Mouse (Mus musculus) heart, embryonic 16.5 days (tissue): Measurements from ENCODE around the gene Usp45. TPM values are rescaled to one million over a fixed set of nuclear protein-coding genes. Genes with fewer than 3 reads are reported as not detected.

Source experiments
- ATAC-seq: fragments of 200-750 bp; cut with Nextera tagmentation; replicated peaks from 2 replicates; pipeline ENCODE4 v1.8.0; 2017; ENCODE audit warnings: moderate number of reproducible peaks; ENCODE audit not compliant: insufficient read depth, low FRiP score; ENCODE audit errors: extremely low read depth
- H3K27ac ChIP-seq: fragments of 300-500 bp; sonication (generic); 2 replicates; pipeline ENCODE4 v1.5.1; 2014; ENCODE audit warnings: mild to moderate bottlenecking, low read length, control low read depth, moderate library complexity
- H3K27me3 ChIP-seq: fragments of 300-500 bp; sonication (generic); 2 replicates; pipeline ENCODE4 v1.6.1; 2014; ENCODE audit warnings: low read length, mixed read lengths; ENCODE audit not compliant: control insufficient read depth, insufficient read depth
- H3K36me3 ChIP-seq: fragments of 300-500 bp; sonication (generic); 2 replicates; pipeline ENCODE4 v1.6.1; 2014; ENCODE audit not compliant: control insufficient read depth, insufficient read depth
- H3K4me1 ChIP-seq: fragments of 300-500 bp; sonication (generic); 2 replicates; pipeline ENCODE4 v1.6.1; 2014; ENCODE audit warnings: low read length, mixed read lengths; ENCODE audit not compliant: control insufficient read depth, insufficient read depth
- H3K4me2 ChIP-seq: fragments of 300-500 bp; sonication (generic); 2 replicates; pipeline ENCODE4 v1.6.1; 2014; ENCODE audit warnings: low read depth, mild to moderate bottlenecking, control low read depth, low read length
- H3K4me3 ChIP-seq: fragments of 300-500 bp; sonication (generic); 2 replicates; pipeline ENCODE4 v1.5.1; 2014; ENCODE audit warnings: mild to moderate bottlenecking, control low read depth, low read length
- H3K9ac ChIP-seq: fragments of 300-500 bp; sonication (generic); 2 replicates; pipeline ENCODE4 v1.6.1; 2014; ENCODE audit warnings: low read length, control low read depth
- H3K9me3 ChIP-seq: fragments of 300-500 bp; sonication (generic); replicated peaks from 2 replicates; pipeline ENCODE4 v1.6.1; 2016; ENCODE audit warnings: low read length; ENCODE audit not compliant: control insufficient read depth
- WGBS: fragments of 180-500 bp; shearing (Covaris S2); extraction: QIAGEN DNeasy Blood & Tissue Kit; methylation state at CpG from one replicate; pipeline ENCODE4 v1.1.7; 2014; 5-methylcytosine and 5-hydroxymethylcytosine counted together
- polyA plus RNA-seq: library from polyadenylated mRNA; unstranded; fragments of >200 nt; fragmentation: Nextera tagmentation; extraction: Ambion mirVana; gene quantifications from 2 replicates; pipeline ENCODE4 v1.2.1, GENCODE M21; 2015

Usp45 gene
- polyA plus RNA-seq, 1 experiment from 2014 or later: 6.4 TPM

- Histone ChIP-seq H3K27ac (no peak overlapping the region), H3K36me3 (peaks cover 7% of the 10 kb centered on the region; the same call in 1 of the 2 replicates), H3K4me2 (no peak overlapping the region), H3K9ac (no peak overlapping the region), H3K4me3 (no peak overlapping the region), H3K4me1 (peaks cover 4% of the 10 kb centered on the region; the same call in 1 of the 2 replicates), H3K27me3 (no peaks in the 10 kb centered on the region), H3K9me3 (peaks cover 3% of the 10 kb centered on the region)
- 36% methylated on average over 1 of the region's 1 CpGs for WGBS
- no peak for ATAC-seq
Observed at GRCm38 (mm10) chr4:21758860-21759259, 8.1 kb upstream of the Usp45 start.

- Histone ChIP-seq H3K4me3 (no peak overlapping the region), H3K9me3 (peaks cover 3% of the 10 kb centered on the region), H3K27me3 (no peaks in the 10 kb centered on the region), H3K27ac (no peak overlapping the region), H3K4me1 (peaks cover 8% of the 10 kb centered on the region), H3K36me3 (peaks cover 7% of the 10 kb centered on the region; the same call in 1 of the 2 replicates), H3K9ac (no peak overlapping the region), H3K4me2 (no peak overlapping the region)
- ATAC-seq: no peak
- whole genome bisulfite sequencing: 59% methylated on average over 9 of the region's 9 CpGs
Observed at GRCm38 (mm10) chr4:21761416-21762160, 5.4 kb upstream of the Usp45 start.

- ATAC-seq: no peak
- H3K27me3 ChIP-seq: no peaks in the 10 kb centered on the region
- WGBS: 75% methylated on average over 4 of the region's 4 CpGs
Observed at GRCm38 (mm10) chr4:21763827-21764226, 3.1 kb upstream of the Usp45 start.

GRCm38 (mm10) chr4:21766171-21766862 is 639 bp upstream of the Usp45 start:
- no peaks in the 10 kb centered on the region for H3K9me3 ChIP-seq
- no peaks in the 10 kb centered on the region for H3K36me3 ChIP-seq
- peaks cover 8% of the 10 kb centered on the region for H3K4me1 ChIP-seq
- H3K4me2 ChIP-seq: peak overlapping the region; percentile 89
- peak overlapping the region; percentile 84 for H3K4me3 ChIP-seq
- H3K9ac ChIP-seq: peak overlapping the region; percentile 83
- WGBS: 20% methylated on average over 14 of the region's 14 CpGs
- no peak overlapping the region; the same call in 1 of the 2 replicates for H3K27ac ChIP-seq
- ATAC-seq: no peak
- H3K27me3 ChIP-seq: no peaks in the 10 kb centered on the region

More at GRCm38 (mm10) chr4:21763827-21764226, 3.1 kb upstream of the Usp45 start:
- Histone ChIP-seq H3K9ac (no peak overlapping the region), H3K4me2 (no peak overlapping the region), H3K36me3 (peaks cover 6% of the 10 kb centered on the region; the same call in 1 of the 2 replicates), H3K9me3 (peaks cover 3% of the 10 kb centered on the region), H3K4me3 (no peak overlapping the region), H3K27ac (no peak overlapping the region), H3K4me1 (peaks cover 8% of the 10 kb centered on the region)

- H3K4me1 ChIP-seq: peaks cover 3% of the 10 kb centered on the region; the same call in 1 of the 2 replicates
- no peaks in the 10 kb centered on the region for H3K27me3 ChIP-seq
- WGBS: 90% methylated on average over 1 of the region's 1 CpGs
- H3K9me3 ChIP-seq: no peaks in the 10 kb centered on the region
- H3K4me2 ChIP-seq: no peak overlapping the region
- ATAC-seq: no peak
- H3K9ac ChIP-seq: no peak overlapping the region
- H3K4me3 ChIP-seq: no peak overlapping the region
- H3K36me3 ChIP-seq: no peaks in the 10 kb centered on the region
- H3K27ac ChIP-seq: no peak overlapping the region
Observed at GRCm38 (mm10) chr4:21771064-21771463, 4.1 kb downstream of the Usp45 start.

GRCm38 (mm10) chr4:21772306-21772705 is 5.3 kb downstream of the Usp45 start:
- no peak overlapping the region for H3K27ac ChIP-seq
- no peaks in the 10 kb centered on the region for H3K9me3 ChIP-seq
- no peaks in the 10 kb centered on the region for H3K36me3 ChIP-seq
- no peak overlapping the region for H3K4me3 ChIP-seq
- WGBS: 88% methylated on average over 1 of the region's 1 CpGs
- ATAC-seq: no peak
- H3K4me2 ChIP-seq: no peak overlapping the region
- peaks cover 5% of the 10 kb centered on the region; the same call in 1 of the 2 replicates for H3K4me1 ChIP-seq
- no peaks in the 10 kb centered on the region for H3K27me3 ChIP-seq
- H3K9ac ChIP-seq: no peak overlapping the region

- under 1% methylated on average over 46 of the region's 46 CpGs for WGBS
Observed at GRCm38 (mm10) chr4:21776091-21776945, 9.4 kb downstream of the Usp45 start.

GRCm38 (mm10) chr4:21776946-21777265 is 9.9 kb downstream of the Usp45 start:
- Histone ChIP-seq H3K4me2 (peak overlapping the region; percentile 85), H3K36me3 (peaks cover 11% of the 10 kb centered on the region; the same call in 1 of the 2 replicates), H3K27me3 (no peaks in the 10 kb centered on the region), H3K4me3 (peak overlapping the region; percentile 92), H3K27ac (no peak overlapping the region; the same call in 1 of the 2 replicates), H3K9me3 (no peaks in the 10 kb centered on the region), H3K4me1 (peaks cover 6% of the 10 kb centered on the region; the same call in 1 of the 2 replicates), H3K9ac (peak overlapping the region; percentile 94)
- WGBS: 6% methylated on average over 9 of the region's 9 CpGs
- no peak for ATAC-seq

More at GRCm38 (mm10) chr4:21776091-21776945, 9.4 kb downstream of the Usp45 start:
- Histone ChIP-seq H3K27me3 (no peaks in the 10 kb centered on the region), H3K4me2 (peak overlapping the region; percentile 85), H3K36me3 (peaks cover 5% of the 10 kb centered on the region; the same call in 1 of the 2 replicates), H3K4me3 (peak overlapping the region; percentile 92), H3K27ac (peak overlapping the region; percentile 65), H3K4me1 (peaks cover 6% of the 10 kb centered on the region; the same call in 1 of the 2 replicates), H3K9me3 (no peaks in the 10 kb centered on the region), H3K9ac (peak overlapping the region; percentile 94)
- peak; percentile 98 for ATAC-seq
